Mouse (Mus musculus) kidney, adult 2 months (tissue): Measurements from ENCODE around the gene Pxdn. TPM values are rescaled to one million over a fixed set of nuclear protein-coding genes. Genes with fewer than 3 reads are reported as not detected.
A peak's percentile ranks its signal among the peaks of the same experiment; 100 is the strongest.

Experiments
- DNase-seq: peaks from one replicate; pipeline ENCODE4 v3.0.0; 2021
- H3K27ac ChIP-seq: fragments of 200-500 bp; 2 replicates; pipeline ENCODE4 v1.5.1; 2012; ENCODE audit warnings: low read depth, low read length, control low read depth, inconsistent platforms; ENCODE audit not compliant: insufficient read depth
- H3K27me3 ChIP-seq: fragments of 200-500 bp; replicated peaks from 2 replicates; pipeline ENCODE4 v1.6.1; 2012; ENCODE audit warnings: mild to moderate bottlenecking, moderate library complexity, low read length, inconsistent platforms; ENCODE audit not compliant: control insufficient read depth, insufficient read depth
- H3K36me3 ChIP-seq: fragments of 200-500 bp; 2 replicates; pipeline ENCODE4 v1.6.1; 2012; ENCODE audit warnings: mild to moderate bottlenecking, moderate library complexity, low read length, inconsistent platforms; ENCODE audit not compliant: control insufficient read depth, insufficient read depth
- H3K4me1 ChIP-seq: fragments of 200-500 bp; 2 replicates; pipeline ENCODE4 v1.6.1; 2011; ENCODE audit warnings: low read length; ENCODE audit not compliant: control insufficient read depth, insufficient read depth
- H3K4me3 ChIP-seq: fragments of 200-500 bp; 2 replicates; pipeline ENCODE4 v1.5.1; 2011; ENCODE audit warnings: mild to moderate bottlenecking, low read depth, low read length, control low read depth; ENCODE audit not compliant: insufficient read depth
- CTCF ChIP-seq: fragments of 200-500 bp; conservative IDR thresholded peaks from 2 replicates; pipeline ENCODE4 v1.5.1; 2011; ENCODE audit warnings: low read depth, mild to moderate bottlenecking, control low read depth, low read length, moderate library complexity, mixed read lengths; ENCODE audit not compliant: insufficient read depth, insufficient read length
- POLR2A ChIP-seq: fragments of 200-500 bp; IDR thresholded peaks from one replicate; pipeline ENCODE4 v1.6.1; 2011; ENCODE audit warnings: low read depth, low read length, control low read depth
- WGBS: fragments of 180-500 bp; shearing (Covaris S2); methylation state at CpG from one replicate; pipeline ENCODE4 v1.1.7; 2018; 5-methylcytosine and 5-hydroxymethylcytosine counted together
- polyA plus RNA-seq: library from polyadenylated mRNA; depleted of rRNA; stranded (reverse); fragments of >200 nt; gene quantifications from 2 replicates; pipeline ENCODE4 v1.2.3, GENCODE M21; 2012

Pxdn gene
- polyA plus RNA-seq, 1 experiment: 24.0 TPM

DNA sequence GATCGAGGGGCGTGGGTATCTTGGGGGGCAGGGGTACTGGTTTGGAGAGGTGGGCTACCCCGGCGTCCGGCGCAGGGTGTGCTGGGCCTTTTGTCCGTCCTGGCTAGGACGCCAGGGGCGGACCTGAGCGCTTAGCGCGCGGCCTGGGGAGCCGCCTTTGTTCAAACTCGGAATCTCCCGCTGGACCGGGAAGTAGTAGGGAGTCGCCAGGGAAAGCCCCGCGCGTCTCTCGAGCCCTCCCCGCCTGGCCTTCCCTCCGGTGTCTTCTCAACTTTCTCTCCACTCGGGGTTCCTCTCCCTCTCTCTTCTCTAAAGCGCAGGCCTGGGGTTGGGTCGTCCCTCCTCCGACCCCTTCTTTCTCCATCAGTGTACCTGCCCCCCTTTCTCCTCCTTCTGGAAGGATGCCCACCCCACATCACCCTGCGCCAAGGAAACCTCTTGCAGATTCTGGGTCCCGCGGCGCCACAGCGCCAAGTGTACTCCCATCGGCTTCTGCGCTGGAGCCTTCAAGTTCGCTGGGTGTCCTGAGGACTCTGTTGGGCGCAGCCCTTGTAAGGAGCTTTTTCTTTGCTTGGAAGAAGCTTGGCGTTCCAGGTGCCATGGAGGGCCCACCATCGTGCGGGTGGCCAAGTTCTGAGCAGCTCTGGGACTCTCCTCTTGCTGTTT is 1.1 kb downstream of the Pxdn start:
- DNase-seq: peak; percentile 67
- H3K4me3 ChIP-seq: peak overlapping the region; percentile 97
- no peaks in the 10 kb centered on the region for H3K4me1 ChIP-seq
- no peaks in the 10 kb centered on the region for H3K36me3 ChIP-seq
- no peak overlapping the region for H3K27ac ChIP-seq
- H3K27me3 ChIP-seq: no peaks in the 10 kb centered on the region
- WGBS: 1% methylated on average over 40 of the region's 40 CpGs
- TF ChIP-seq POLR2A: no peak

DNA sequence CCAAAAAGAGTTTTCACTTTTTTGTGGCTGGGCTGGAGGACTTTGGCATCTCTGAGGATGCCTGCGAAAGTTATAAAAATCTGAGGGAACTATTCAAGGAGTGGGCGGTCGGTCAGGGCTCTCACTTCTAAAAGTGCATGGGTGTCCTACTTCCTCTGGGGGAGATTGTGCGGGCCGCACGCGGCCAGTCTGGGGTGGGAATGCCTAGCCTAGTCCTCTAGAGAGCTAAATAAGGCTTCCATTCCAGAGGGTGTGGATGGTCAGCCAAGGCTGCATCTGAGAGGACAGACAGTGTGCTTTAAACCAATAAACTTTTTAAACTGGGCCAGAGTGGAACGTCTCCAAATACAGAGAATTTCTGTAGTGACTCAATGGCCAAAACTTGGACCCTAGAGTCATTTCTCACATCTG is 1.9 kb downstream of the Pxdn start:
- H3K27me3 ChIP-seq: no peaks in the 10 kb centered on the region
- no peaks in the 10 kb centered on the region for H3K36me3 ChIP-seq
- H3K4me3 ChIP-seq: no peak overlapping the region; the same call in 1 of the 2 replicates
- no peak overlapping the region for H3K27ac ChIP-seq
- no peak for TF ChIP-seq POLR2A
- TF ChIP-seq CTCF: no peak
- DNase-seq: no peak
- H3K4me1 ChIP-seq: no peaks in the 10 kb centered on the region
- WGBS: 42% methylated on average over 8 of the region's 8 CpGs

DNA sequence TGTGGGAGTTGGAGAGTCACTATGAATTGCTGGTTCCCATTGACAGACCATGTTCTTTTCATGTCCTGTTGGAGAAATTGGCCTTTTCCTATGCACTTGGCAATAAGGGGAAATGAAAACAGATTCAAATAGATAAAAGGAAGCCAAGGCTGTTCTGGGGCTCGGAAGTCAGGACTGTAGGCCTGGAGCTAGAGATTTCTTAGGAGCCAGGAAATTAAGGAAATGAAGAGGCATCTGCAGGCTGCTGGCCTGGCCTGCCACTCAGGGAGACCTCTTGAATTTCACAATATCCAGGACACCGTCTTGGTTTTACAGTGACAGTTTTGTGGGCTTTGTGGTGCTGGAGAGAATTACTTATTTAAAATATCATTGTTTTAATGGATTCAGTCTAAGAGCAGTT is 5.0 kb downstream of the Pxdn start:
- H3K4me3 ChIP-seq: no peak overlapping the region
- TF ChIP-seq CTCF (no peak), POLR2A (no peak)
- WGBS: 62% methylated on average over 2 of the region's 2 CpGs
- H3K27me3 ChIP-seq: no peaks in the 10 kb centered on the region
- no peak overlapping the region for H3K27ac ChIP-seq
- no peaks in the 10 kb centered on the region for H3K36me3 ChIP-seq
- peak; percentile 49 for DNase-seq
- H3K4me1 ChIP-seq: 0 out of 2 replicates have a peak, but pooled peaks cover 3% of the 10 kb centered on the region

DNA sequence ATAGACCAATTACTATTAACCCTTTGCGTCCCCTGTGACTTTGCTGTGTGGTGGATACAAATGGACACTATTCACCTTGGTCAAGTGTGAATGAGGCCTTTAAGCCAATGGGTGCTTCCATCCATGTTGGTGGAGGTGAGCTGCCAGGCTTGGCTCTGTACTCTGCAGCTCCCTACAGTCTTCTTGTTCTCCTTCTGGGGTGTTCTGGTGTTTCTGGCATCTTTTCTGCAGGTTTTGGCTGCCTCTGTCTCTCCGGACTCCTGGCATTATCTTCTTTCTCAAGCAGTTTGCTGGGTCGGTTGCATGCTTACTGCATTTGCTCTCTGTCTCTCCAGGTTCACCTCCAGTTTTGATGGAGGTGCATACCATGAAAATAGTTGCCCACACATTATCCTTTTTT is 7.2 kb downstream of the Pxdn start:
- 76% methylated on average over 3 of the region's 3 CpGs for WGBS
- Histone ChIP-seq H3K4me1 (0 out of 2 replicates have a peak, but pooled peaks cover 3% of the 10 kb centered on the region), H3K27ac (no peak overlapping the region), H3K36me3 (no peaks in the 10 kb centered on the region), H3K4me3 (no peak overlapping the region), H3K27me3 (no peaks in the 10 kb centered on the region)
- DNase-seq: no peak
- TF ChIP-seq CTCF: no peak
- TF ChIP-seq POLR2A: no peak

DNA sequence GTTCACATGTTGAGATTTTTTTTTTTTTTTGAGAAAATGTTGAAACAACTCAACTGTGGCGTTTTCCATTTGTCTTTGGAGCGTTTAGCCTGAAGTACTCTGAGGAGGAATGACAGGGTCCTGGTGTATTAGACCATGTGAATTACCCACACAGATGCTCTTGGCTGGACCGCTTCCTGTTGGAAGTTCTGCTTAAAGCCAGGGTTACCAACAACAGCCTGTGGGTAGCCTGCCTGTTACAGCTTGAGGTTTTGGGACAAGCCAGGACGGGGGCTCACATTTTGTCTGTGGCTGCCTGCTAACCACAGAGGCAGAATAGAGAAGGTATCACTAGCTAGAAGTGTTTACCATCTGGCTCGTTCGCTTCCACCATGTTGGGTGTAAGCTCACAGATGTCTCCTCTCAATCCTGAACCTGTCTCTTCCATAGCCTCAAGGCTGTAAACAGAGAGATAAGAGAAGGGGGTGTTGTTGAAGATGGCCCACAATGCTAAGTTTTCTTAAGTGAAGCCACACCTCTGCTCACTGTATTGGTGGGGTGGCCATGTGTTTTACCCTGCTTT is 7.9 kb downstream of the Pxdn start:
- Histone ChIP-seq H3K4me1 (0 out of 2 replicates have a peak, but pooled peaks cover 3% of the 10 kb centered on the region), H3K27me3 (no peaks in the 10 kb centered on the region), H3K4me3 (no peak overlapping the region), H3K27ac (no peak overlapping the region), H3K36me3 (no peaks in the 10 kb centered on the region)
- no peak for TF ChIP-seq CTCF
- no peak for DNase-seq
- WGBS: 73% methylated on average over 6 of the region's 6 CpGs

DNA sequence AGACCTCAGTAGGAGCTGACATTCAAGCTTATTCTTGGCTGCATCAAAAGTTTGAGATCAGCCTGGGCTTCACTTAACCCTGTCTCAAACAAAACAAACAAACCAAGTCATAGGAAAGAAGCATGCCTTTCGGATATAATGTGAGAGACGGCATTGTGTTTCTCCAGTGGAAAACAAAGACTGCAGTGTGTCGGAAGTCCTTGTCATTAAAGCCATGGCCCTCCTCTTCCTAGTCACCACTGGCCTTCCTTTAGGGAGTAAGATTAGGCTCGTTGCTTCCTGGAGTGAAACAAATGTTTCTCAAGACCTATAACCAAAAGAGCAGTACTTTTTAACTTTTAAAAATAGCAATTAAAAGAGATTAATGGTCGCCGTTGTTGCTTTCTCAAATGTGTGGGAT is 13.6 kb downstream of the Pxdn start:
- H3K27ac ChIP-seq: peak overlapping the region; percentile 92
- H3K4me3 ChIP-seq: no peak overlapping the region
- no peaks in the 10 kb centered on the region for H3K27me3 ChIP-seq
- H3K36me3 ChIP-seq: no peaks in the 10 kb centered on the region
- TF ChIP-seq POLR2A: no peak
- TF ChIP-seq CTCF: no peak
- WGBS: 53% methylated on average over 6 of the region's 6 CpGs
- peaks cover 27% of the 10 kb centered on the region for H3K4me1 ChIP-seq
- DNase-seq: peak; percentile 68

DNA sequence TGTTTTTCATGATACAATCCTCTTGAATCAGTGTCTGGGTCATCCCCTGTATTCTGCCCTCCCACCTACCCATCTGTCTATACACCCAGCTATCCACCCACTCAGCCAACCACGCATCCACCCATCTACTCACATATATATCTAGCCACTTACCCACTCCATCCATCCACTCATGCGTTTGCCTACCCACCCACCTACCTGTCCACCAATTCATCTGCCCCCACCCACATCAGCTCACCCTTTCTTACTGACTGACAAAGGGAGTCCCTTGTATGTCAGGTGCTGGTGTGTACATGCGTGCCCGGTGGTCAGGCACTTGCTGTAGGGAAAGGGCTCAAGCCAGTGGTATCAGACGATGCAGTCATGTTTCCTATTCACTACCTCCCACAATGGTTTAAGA is 14.1 kb downstream of the Pxdn start:
- Histone ChIP-seq H3K4me1 (peaks cover 27% of the 10 kb centered on the region), H3K36me3 (no peaks in the 10 kb centered on the region), H3K4me3 (no peak overlapping the region), H3K27me3 (no peaks in the 10 kb centered on the region), H3K27ac (peak overlapping the region; percentile 18)
- no peak for DNase-seq
- 67% methylated on average over 5 of the region's 5 CpGs for WGBS
- TF ChIP-seq CTCF (no peak), POLR2A (no peak)
